Mouse (Mus musculus) heart, embryonic 11.5 days (tissue): ENCODE data around the gene Cpne9. TPM values are rescaled to one million over a fixed set of nuclear protein-coding genes. Genes with fewer than 3 reads are reported as not detected.

ENCODE experiments used
- ATAC-seq: fragments of 200-750 bp; cut with Nextera tagmentation; replicated peaks from 2 replicates; pipeline ENCODE4 v1.8.0; 2017; ENCODE audit warnings: moderate library complexity; ENCODE audit not compliant: insufficient number of reproducible peaks, low FRiP score, low TSS enrichment
- H3K27ac ChIP-seq: fragments of 300-500 bp; sonication (generic); 2 replicates; pipeline ENCODE4 v1.5.1; 2014; ENCODE audit warnings: mild to moderate bottlenecking, low read depth, low read length
- H3K27me3 ChIP-seq: fragments of 300-500 bp; sonication (generic); 2 replicates; pipeline ENCODE4 v1.6.1; 2014; ENCODE audit warnings: mild to moderate bottlenecking, low read length, mixed read lengths; ENCODE audit not compliant: control insufficient read depth, insufficient read depth
- H3K36me3 ChIP-seq: fragments of 300-500 bp; sonication (generic); 2 replicates; pipeline ENCODE4 v1.6.1; 2014; ENCODE audit warnings: mild to moderate bottlenecking, low read length, moderate library complexity, mixed read lengths; ENCODE audit not compliant: control insufficient read depth, insufficient read depth
- H3K4me1 ChIP-seq: fragments of 300-500 bp; sonication (generic); 2 replicates; pipeline ENCODE4 v1.6.1; 2014; ENCODE audit warnings: low read length; ENCODE audit not compliant: control insufficient read depth, insufficient read depth
- H3K4me2 ChIP-seq: fragments of 300-500 bp; sonication (generic); 2 replicates; pipeline ENCODE4 v1.6.1; 2014; ENCODE audit warnings: mild to moderate bottlenecking, moderate library complexity
- H3K4me3 ChIP-seq: fragments of 300-500 bp; sonication (generic); 2 replicates; pipeline ENCODE4 v1.5.1; 2014; ENCODE audit warnings: low read depth, low read length
- H3K9ac ChIP-seq: fragments of 300-500 bp; sonication (generic); 2 replicates; pipeline ENCODE4 v1.6.1; 2014; ENCODE audit warnings: mild to moderate bottlenecking, low read depth, low read length, moderate library complexity
- H3K9me3 ChIP-seq: fragments of 300-500 bp; sonication (generic); replicated peaks from 2 replicates; pipeline ENCODE4 v1.6.1; 2016; ENCODE audit warnings: low read length; ENCODE audit not compliant: control insufficient read depth
- WGBS: fragments of 180-500 bp; shearing (Covaris S2); extraction: QIAGEN DNeasy Blood & Tissue Kit; methylation state at CpG from one replicate; pipeline ENCODE4 v1.1.7; 2014; ENCODE audit not compliant: insufficient replicate concordance; 5-methylcytosine and 5-hydroxymethylcytosine counted together
- polyA plus RNA-seq: library from polyadenylated mRNA; unstranded; fragments of >200 nt; fragmentation: Nextera tagmentation; extraction: Ambion mirVana; gene quantifications from 2 replicates; pipeline ENCODE4 v1.2.1, GENCODE M21; 2014

The Cpne9 gene
- polyA plus RNA-seq, 1 experiment from 2014 or later: 0.11 TPM

DNA sequence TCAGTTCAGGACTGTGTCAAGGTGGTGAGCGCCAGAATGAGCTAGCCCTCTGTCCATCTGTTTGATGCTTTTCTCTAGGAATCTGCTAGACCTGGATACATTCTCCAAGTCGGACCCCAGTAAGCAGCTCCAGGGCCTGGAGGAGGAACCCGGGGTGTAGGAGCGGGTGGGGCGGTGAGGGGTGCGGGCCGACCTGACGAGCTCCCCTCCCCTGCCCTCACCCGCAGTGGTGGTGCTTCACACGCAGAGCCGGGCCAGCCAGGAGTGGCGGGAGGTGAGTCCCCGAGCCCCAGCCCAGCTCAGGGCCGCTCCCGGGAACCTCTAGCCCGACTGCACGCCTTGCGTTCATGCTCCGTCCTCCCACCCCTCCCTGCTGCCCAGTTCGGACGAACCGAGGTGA, 862 bp downstream of the Cpne9 start:
- H3K9me3 ChIP-seq: no peaks in the 10 kb centered on the region
- H3K4me1 ChIP-seq: 0 out of 2 replicates have a peak, but pooled peaks cover 4% of the 10 kb centered on the region
- H3K27me3 ChIP-seq: peaks cover 43% of the 10 kb centered on the region
- under 1% methylated on average over 16 of the region's 22 CpGs for WGBS
- H3K4me3 ChIP-seq: no peak overlapping the region
- H3K4me2 ChIP-seq: no peak overlapping the region
- no peaks in the 10 kb centered on the region; the same call in 1 of the 2 replicates for H3K36me3 ChIP-seq
- H3K9ac ChIP-seq: no peak overlapping the region
- ATAC-seq: no peak
- H3K27ac ChIP-seq: no peak overlapping the region

DNA sequence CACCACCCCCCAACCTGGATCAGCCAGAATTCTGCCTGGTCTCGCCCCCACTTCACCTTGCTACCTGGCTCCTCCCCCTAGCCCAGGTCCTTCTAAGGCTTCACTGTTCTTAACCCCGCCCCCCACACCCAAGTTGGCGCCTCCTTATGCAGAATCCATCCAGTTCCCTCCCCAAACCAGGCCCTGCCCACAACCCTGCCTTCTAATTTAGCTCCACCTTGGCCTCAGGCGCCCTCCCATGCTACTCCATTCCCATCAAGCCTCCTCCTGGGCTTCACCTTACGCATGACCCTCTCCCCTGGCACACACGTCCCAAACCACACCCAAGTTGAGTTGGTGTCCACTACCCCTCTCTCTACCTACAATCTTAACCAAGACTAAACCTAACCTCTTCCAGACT, 1.4 kb downstream of the Cpne9 start:
- H3K4me1 ChIP-seq: 0 out of 2 replicates have a peak, but pooled peaks cover 4% of the 10 kb centered on the region
- H3K27me3 ChIP-seq: peaks cover 43% of the 10 kb centered on the region
- 8% methylated on average over 6 of the region's 6 CpGs for WGBS
- H3K4me2 ChIP-seq: no peak overlapping the region
- H3K9me3 ChIP-seq: no peaks in the 10 kb centered on the region
- ATAC-seq: 0 out of 2 replicates have a peak, but pooled peaks have one; percentile 45
- no peak overlapping the region for H3K27ac ChIP-seq
- H3K4me3 ChIP-seq: no peak overlapping the region
- H3K36me3 ChIP-seq: no peaks in the 10 kb centered on the region; the same call in 1 of the 2 replicates
- no peak overlapping the region for H3K9ac ChIP-seq

DNA sequence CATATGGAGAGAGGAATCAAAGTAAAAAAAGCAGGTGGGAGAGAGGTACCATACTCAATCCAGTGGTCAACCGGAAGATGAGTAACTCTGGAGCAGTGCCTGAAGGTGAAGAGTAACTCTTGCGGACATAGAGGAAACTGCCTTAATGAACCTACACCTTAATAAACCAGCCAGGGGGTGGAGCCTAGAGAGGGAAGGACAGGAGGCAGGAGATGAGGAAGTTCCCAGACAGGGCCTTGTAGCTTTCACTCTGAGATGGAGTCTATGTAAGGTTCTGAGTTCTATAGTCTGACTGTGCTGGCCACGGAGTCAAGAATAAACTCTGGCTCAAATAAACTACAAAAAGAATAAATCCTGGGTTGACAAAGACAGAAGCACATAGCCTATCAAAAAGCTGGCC, 2.8 kb downstream of the Cpne9 start:
- Histone ChIP-seq H3K27me3 (peaks cover 43% of the 10 kb centered on the region), H3K4me1 (0 out of 2 replicates have a peak, but pooled peaks cover 4% of the 10 kb centered on the region), H3K9me3 (no peaks in the 10 kb centered on the region), H3K4me2 (no peak overlapping the region), H3K9ac (no peak overlapping the region), H3K27ac (no peak overlapping the region), H3K4me3 (no peak overlapping the region), H3K36me3 (no peaks in the 10 kb centered on the region; the same call in 1 of the 2 replicates)
- 70% methylated on average over 3 of the region's 3 CpGs for WGBS
- ATAC-seq: no peak

GRCm38 (mm10) chr6:113286316-113286715, 4.2 kb downstream of the Cpne9 start:
- Histone ChIP-seq H3K4me3 (no peak overlapping the region), H3K27ac (no peak overlapping the region), H3K4me1 (0 out of 2 replicates have a peak, but pooled peaks cover 4% of the 10 kb centered on the region), H3K9me3 (no peaks in the 10 kb centered on the region), H3K9ac (no peak overlapping the region), H3K36me3 (no peaks in the 10 kb centered on the region), H3K4me2 (no peak overlapping the region), H3K27me3 (peaks cover 43% of the 10 kb centered on the region)
- ATAC-seq: no peak
- 35% methylated on average over 1 of the region's 1 CpGs for WGBS

DNA sequence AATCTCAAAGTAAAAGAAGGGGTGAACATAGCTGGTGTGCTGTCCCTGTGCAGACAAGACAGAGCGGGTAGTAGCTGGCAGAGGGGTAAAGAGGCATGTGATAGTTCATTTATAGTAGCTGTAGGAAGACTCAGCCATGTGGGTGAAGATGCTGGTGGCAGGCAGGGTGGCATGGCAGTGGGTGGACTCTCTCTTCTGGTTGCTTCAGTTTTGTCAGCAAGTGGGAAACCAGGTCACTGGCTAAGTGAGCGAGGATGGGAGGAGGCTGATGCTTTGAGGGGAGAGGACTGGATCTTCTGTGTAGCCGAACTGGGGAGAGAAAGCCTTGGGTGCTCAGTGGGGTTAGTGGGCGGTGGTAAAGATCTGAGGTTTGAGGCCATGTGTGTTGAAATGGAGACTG, 5.1 kb downstream of the Cpne9 start:
- Histone ChIP-seq H3K27me3 (peaks cover 35% of the 10 kb centered on the region), H3K27ac (no peak overlapping the region), H3K36me3 (no peaks in the 10 kb centered on the region), H3K9me3 (no peaks in the 10 kb centered on the region), H3K4me3 (no peak overlapping the region), H3K4me2 (no peak overlapping the region), H3K9ac (no peak overlapping the region), H3K4me1 (0 out of 2 replicates have a peak, but pooled peaks cover 2% of the 10 kb centered on the region)
- 61% methylated on average over 4 of the region's 4 CpGs for WGBS
- ATAC-seq: no peak

- no peak overlapping the region for H3K4me2 ChIP-seq
- H3K27ac ChIP-seq: no peak overlapping the region
- 81% methylated on average over 15 of the region's 15 CpGs for WGBS
- H3K4me3 ChIP-seq: no peak overlapping the region
- no peaks in the 10 kb centered on the region for H3K36me3 ChIP-seq
- no peaks in the 10 kb centered on the region for H3K9me3 ChIP-seq
- no peak overlapping the region for H3K9ac ChIP-seq
- no peaks in the 10 kb centered on the region for H3K4me1 ChIP-seq
- no peak for ATAC-seq
- peaks cover 13% of the 10 kb centered on the region for H3K27me3 ChIP-seq
Measured at GRCm38 (mm10) chr6:113289346-113289745, 7.2 kb downstream of the Cpne9 start.

- Histone ChIP-seq H3K4me3 (no peak overlapping the region), H3K27me3 (peaks cover 4% of the 10 kb centered on the region; the same call in 1 of the 2 replicates), H3K4me1 (no peaks in the 10 kb centered on the region), H3K9me3 (no peaks in the 10 kb centered on the region), H3K36me3 (no peaks in the 10 kb centered on the region), H3K27ac (no peak overlapping the region), H3K9ac (no peak overlapping the region), H3K4me2 (no peak overlapping the region)
- ATAC-seq: no peak
- 67% methylated on average over 6 of the region's 6 CpGs for WGBS
Measured at GRCm38 (mm10) chr6:113290346-113290745, 8.2 kb downstream of the Cpne9 start.

DNA sequence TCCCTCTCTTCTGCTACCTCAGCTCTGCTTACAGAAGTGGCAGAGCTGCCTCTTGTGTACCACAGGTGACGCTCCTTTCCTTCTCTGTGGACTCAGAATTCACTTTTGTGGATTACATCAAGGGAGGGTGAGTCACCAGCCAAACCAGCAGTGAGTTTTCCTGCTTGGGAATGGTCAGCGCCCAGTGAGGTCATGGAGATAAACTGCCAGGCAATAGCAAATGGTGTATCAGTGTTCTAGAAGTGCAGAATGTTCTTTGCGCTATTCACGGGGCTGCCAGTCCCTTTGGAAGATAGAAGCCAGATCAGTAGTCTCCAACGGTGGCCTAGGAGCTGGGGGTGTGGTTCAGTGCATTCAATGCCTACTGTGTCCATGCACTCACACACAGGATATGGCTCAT, 10.8 kb downstream of the Cpne9 start:
- Histone ChIP-seq H3K36me3 (no peaks in the 10 kb centered on the region), H3K4me1 (no peaks in the 10 kb centered on the region), H3K27ac (no peak overlapping the region), H3K9me3 (no peaks in the 10 kb centered on the region), H3K4me2 (no peak overlapping the region), H3K27me3 (no peaks in the 10 kb centered on the region), H3K4me3 (no peak overlapping the region), H3K9ac (no peak overlapping the region)
- no peak for ATAC-seq
- 47% methylated on average over 5 of the region's 5 CpGs for WGBS

- Histone ChIP-seq H3K9ac (no peak overlapping the region), H3K4me2 (no peak overlapping the region), H3K4me3 (no peak overlapping the region), H3K27ac (no peak overlapping the region), H3K4me1 (no peaks in the 10 kb centered on the region), H3K9me3 (no peaks in the 10 kb centered on the region), H3K36me3 (no peaks in the 10 kb centered on the region), H3K27me3 (no peaks in the 10 kb centered on the region)
- 76% methylated on average over 2 of the region's 2 CpGs for WGBS
- ATAC-seq: no peak
Measured at GRCm38 (mm10) chr6:113296046-113296445, 13.9 kb downstream of the Cpne9 start.
